ENCODE assay signal across 15 mouse cellular contexts in the genomic region with DNA sequence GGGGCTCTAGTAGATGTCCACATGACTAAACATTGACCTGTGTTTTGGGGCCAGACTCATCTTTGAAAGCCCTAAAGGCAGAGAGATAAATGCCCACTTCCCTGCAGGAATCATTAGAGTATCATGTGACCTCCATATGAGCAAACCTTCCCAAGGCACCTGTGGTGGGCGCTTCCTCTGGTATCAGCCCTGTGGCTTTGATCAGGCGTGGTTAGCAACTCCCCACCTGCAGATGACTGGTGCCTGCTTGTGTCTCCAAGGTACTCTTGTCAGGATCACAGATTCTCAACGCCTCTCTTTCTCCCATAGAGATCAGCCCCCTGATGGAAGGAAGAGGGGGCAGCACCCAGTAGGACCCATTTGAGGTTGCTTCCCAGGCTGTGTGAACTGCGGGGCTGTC. TPM values are rescaled to one million over a fixed set of nuclear protein-coding genes. Genes with fewer than 3 reads are reported as not detected.
"Had no signal": no experiment of that assay in that cellular context is flagged by ENCODE, and none has a peak within 500 bp of the region (broad histone marks: within the 10 kb centered on the region; RNA-seq: fewer than 3 reads in every experiment).

No protein-coding gene starts in this region.

- H3K27ac ChIP-seq: liver, embryonic 12.5 days; liver, embryonic 14.5 days; midbrain, embryonic 10.5 days; midbrain, embryonic 12.5 days; neural tube, embryonic 13.5 days; neural tube, embryonic 15.5 days; stomach, embryonic 15.5 days; stomach, postnatal 0 days had no signal

- H3K4me3 ChIP-seq: liver, embryonic 12.5 days; midbrain, embryonic 10.5 days; midbrain, embryonic 12.5 days; myocyte; neural tube, embryonic 13.5 days; neural tube, embryonic 15.5 days; stomach, embryonic 15.5 days had no signal

- DNase-seq: lung, embryonic 14.5 days; lung, postnatal 14 days; lung, postnatal 4 days; midbrain, embryonic 14.5 days; right cerebral cortex, postnatal 14 days had no signal

- H3K36me3 ChIP-seq: liver, embryonic 12.5 days; midbrain, embryonic 10.5 days; midbrain, embryonic 12.5 days; neural tube, embryonic 15.5 days; stomach, embryonic 15.5 days had no signal

- H3K27me3 ChIP-seq: neural tube, embryonic 13.5 days; neural tube, embryonic 15.5 days had no signal

RNA-seq across cellular contexts. Expression of gene Rsph1, which starts 22.8 kb away (rescaled TPM):
- total RNA-seq: liver, adult 2 months had no signal
- polyA plus RNA-seq: liver, adult 2 months had no signal
